In genomic region chr4:141272878-141273277, GRCm38 (mm10) we compare ENCODE assay signal across 8 mouse cellular contexts. TPM values are rescaled to one million over a fixed set of nuclear protein-coding genes. Genes with fewer than 3 reads are reported as not detected.
DNase-seq lines count a peak whose midpoint lies in the region; ATAC-seq and TF ChIP-seq lines count a peak whose summit lies in the region.

No protein-coding gene starts in this region.

- 0 out of 2 replicates have a peak, but pooled peaks cover 10% of the 10 kb centered on the region for H3K27me3 ChIP-seq in forebrain, embryonic 13.5 days
- H3K27me3 ChIP-seq in limb, embryonic 15.5 days = no peaks in the 10 kb centered on the region
- H3K27me3 ChIP-seq in midbrain, postnatal 0 days (ENCODE audit: insufficient read depth, low read length) = no peaks in the 10 kb centered on the region

- no peaks in the 10 kb centered on the region for H3K9me3 ChIP-seq in forebrain, embryonic 13.5 days (replicated peaks)
- H3K9me3 ChIP-seq in limb, embryonic 15.5 days = no peaks in the 10 kb centered on the region
- H3K9me3 ChIP-seq in midbrain, postnatal 0 days (ENCODE audit: low read length) = no peaks in the 10 kb centered on the region

- H3K4me1 ChIP-seq in forebrain, embryonic 13.5 days = peaks cover 10% of the 10 kb centered on the region
- H3K4me1 ChIP-seq in limb, embryonic 15.5 days = peaks cover 33% of the 10 kb centered on the region
- H3K4me1 ChIP-seq in midbrain, postnatal 0 days (ENCODE audit: insufficient read depth, low read length) = 0 out of 2 replicates have a peak, but pooled peaks cover 3% of the 10 kb centered on the region

- ATAC-seq in forebrain, embryonic 13.5 days = peak; percentile 20; the same call in 1 of the 2 replicates
- no peak for ATAC-seq in limb, embryonic 15.5 days (ENCODE audit: insufficient number of reproducible peaks, low FRiP score, low TSS enrichment, low read depth)
- ATAC-seq in midbrain, postnatal 0 days (ENCODE audit: low FRiP score) = no peak

- no peaks in the 10 kb centered on the region for H3K36me3 ChIP-seq in forebrain, embryonic 13.5 days (ENCODE audit: poor library complexity, severe bottlenecking)
- no peaks in the 10 kb centered on the region for H3K36me3 ChIP-seq in limb, embryonic 15.5 days
- no peaks in the 10 kb centered on the region for H3K36me3 ChIP-seq in midbrain, postnatal 0 days (ENCODE audit: insufficient read depth, low read length)

- peak; percentile 80 for DNase-seq in 3134 (ENCODE audit: extremely low read depth, insufficient read length, low spot score)
- peak; percentile 80 for DNase-seq in CD4-positive helper T cell, adult 2 months (ENCODE audit: low read depth, low spot score)
- DNase-seq in midbrain, postnatal 0 days (ENCODE audit: low spot score) = no peak
- DNase-seq in cerebellum, postnatal 14 days = no peak
- no peak for DNase-seq in layer of hippocampus, postnatal 36 days
- no peak for DNase-seq in left cerebral cortex, adult 9 months (ENCODE audit: low spot score in 2 of 2)

- H3K9ac ChIP-seq in forebrain, embryonic 13.5 days = no peak overlapping the region
- H3K9ac ChIP-seq in limb, embryonic 15.5 days = no peak overlapping the region
- H3K9ac ChIP-seq in midbrain, postnatal 0 days (replicated peaks; ENCODE audit: low read length, poor library complexity, severe bottlenecking) = no peak overlapping the region

- no peak overlapping the region for H3K27ac ChIP-seq in forebrain, embryonic 13.5 days
- H3K27ac ChIP-seq in limb, embryonic 15.5 days = no peak overlapping the region
- H3K27ac ChIP-seq in midbrain, postnatal 0 days (ENCODE audit: low read depth, low read length) = no peak overlapping the region

- TF ChIP-seq CTCF in midbrain, postnatal 0 days (IDR thresholded peaks at IDR 0.05) = no peak

- WGBS in forebrain, embryonic 13.5 days = 15% methylated on average over 14 of the region's 14 CpGs
- WGBS in limb, embryonic 15.5 days = 14% methylated on average over 14 of the region's 14 CpGs
- WGBS in midbrain, postnatal 0 days = 15% methylated on average over 14 of the region's 14 CpGs

- H3K4me2 ChIP-seq in forebrain, embryonic 13.5 days = peak overlapping the region; percentile 41
- H3K4me2 ChIP-seq in limb, embryonic 15.5 days = peak overlapping the region; percentile 35
- H3K4me2 ChIP-seq in midbrain, postnatal 0 days (ENCODE audit: low read depth, low read length, poor library complexity, severe bottlenecking) = peak overlapping the region; percentile 34

- no peak overlapping the region for H3K4me3 ChIP-seq in forebrain, embryonic 13.5 days
- peak overlapping the region; percentile 11; the same call in 1 of the 2 replicates for H3K4me3 ChIP-seq in limb, embryonic 15.5 days
- H3K4me3 ChIP-seq in midbrain, postnatal 0 days (ENCODE audit: low read depth, low read length) = no peak overlapping the region

RNA-seq across cellular contexts. Expression of gene Epha2, which starts 28.2 kb away (rescaled TPM):
- polyA plus RNA-seq in forebrain, embryonic 13.5 days (2015; fragmentation: Nextera tagmentation; extraction: Ambion mirVana) = 1.0 and 1.3 TPM in 2 replicates
- polyA plus RNA-seq in limb, embryonic 15.5 days (2015; fragmentation: Nextera tagmentation; extraction: Ambion mirVana) = 6.2 and 6.5 TPM in 2 replicates
- total RNA-seq in midbrain, postnatal 0 days (2014; rRNA removed) = 3.1 and 3.2 TPM in 2 replicates
- 0.27 and 0.30 TPM in 2 replicates for polyA plus RNA-seq in midbrain, postnatal 0 days (2015; fragmentation: Nextera tagmentation; extraction: Ambion mirVana)
- 1 to 10 TPM; 1.3 to 1.7 TPM for total RNA-seq in layer of hippocampus, postnatal 36 days (2021)

RNA-seq across cellular contexts. Expression of gene Arhgef19, which starts 33.6 kb away (rescaled TPM):
- polyA plus RNA-seq in forebrain, embryonic 13.5 days (2015; fragmentation: Nextera tagmentation; extraction: Ambion mirVana) = 0.96 and 1.2 TPM in 2 replicates
- polyA plus RNA-seq in limb, embryonic 15.5 days (2015; fragmentation: Nextera tagmentation; extraction: Ambion mirVana) = 16.3 and 19.7 TPM in 2 replicates
- 0.76 and 1.3 TPM in 2 replicates for total RNA-seq in midbrain, postnatal 0 days (2014; rRNA removed)
- polyA plus RNA-seq in midbrain, postnatal 0 days (2015; fragmentation: Nextera tagmentation; extraction: Ambion mirVana) = 1.1 and 1.3 TPM in 2 replicates
- 10 to 100 TPM; 15.5 to 15.9 TPM for total RNA-seq in layer of hippocampus, postnatal 36 days (2021)

RNA-seq across cellular contexts. Expression of gene Rsg1, which starts 59.1 kb away (rescaled TPM):
- polyA plus RNA-seq in forebrain, embryonic 13.5 days (2015; fragmentation: Nextera tagmentation; extraction: Ambion mirVana) = 6.1 and 7.1 TPM in 2 replicates
- 6.0 and 6.4 TPM in 2 replicates for polyA plus RNA-seq in limb, embryonic 15.5 days (2015; fragmentation: Nextera tagmentation; extraction: Ambion mirVana)
- 4.6 and 6.0 TPM in 2 replicates for total RNA-seq in midbrain, postnatal 0 days (2014; rRNA removed)
- polyA plus RNA-seq in midbrain, postnatal 0 days (2015; fragmentation: Nextera tagmentation; extraction: Ambion mirVana) = 5.2 and 5.3 TPM in 2 replicates
- 1 to 10 TPM; 2.7 to 4.1 TPM for total RNA-seq in layer of hippocampus, postnatal 36 days (2021)

Comparison
In these comparisons a context has a peak if more than half of its experiments do, and no peak if none do; other contexts are left out.
1. DNase-seq: peak in 3134 (single experiment) and CD4-positive helper T cell, adult 2 months (single experiment); none in midbrain, postnatal 0 days (single experiment), cerebellum, postnatal 14 days (0 of 2), layer of hippocampus, postnatal 36 days (0 of 2) and left cerebral cortex, adult 9 months (0 of 2).
2. Peak in every context shown above with its lines, with median percentiles within 50 percentile points of each other: H3K4me2 ChIP-seq.